Mouse (Mus musculus) cerebellum, adult 2 months (tissue): ENCODE data around the gene Aunip.

Experiments
- CTCF ChIP-seq: fragments of 200-500 bp; IDR thresholded peaks from 2 replicates; pipeline ENCODE4 v1.5.1; 2011; ENCODE audit warnings: low read depth, mild to moderate bottlenecking, control low read depth, low read length, moderate library complexity, borderline replicate concordance; ENCODE audit not compliant: insufficient read depth
- POLR2A ChIP-seq: fragments of 200-500 bp; IDR thresholded peaks from 2 replicates; pipeline ENCODE4 v1.6.1; 2011; ENCODE audit warnings: low read length, control low read depth, borderline replicate concordance; ENCODE audit not compliant: insufficient read depth

- TF ChIP-seq CTCF (no peak), POLR2A (peak; percentile 88)
These were observed 14.1 kb upstream of the Aunip start, which contains the start of gene Paqr7 for GRCm38 (mm10) chr4:134496595-134497210.
